Mouse (Mus musculus): ENCODE results near the gene Ptprf. TPM values are rescaled to one million over a fixed set of nuclear protein-coding genes. Genes with fewer than 3 reads are reported as not detected.

Gene Ptprf
- polyA plus RNA-seq, 1 experiment from 2014 or later = 14.3 TPM

DNA sequence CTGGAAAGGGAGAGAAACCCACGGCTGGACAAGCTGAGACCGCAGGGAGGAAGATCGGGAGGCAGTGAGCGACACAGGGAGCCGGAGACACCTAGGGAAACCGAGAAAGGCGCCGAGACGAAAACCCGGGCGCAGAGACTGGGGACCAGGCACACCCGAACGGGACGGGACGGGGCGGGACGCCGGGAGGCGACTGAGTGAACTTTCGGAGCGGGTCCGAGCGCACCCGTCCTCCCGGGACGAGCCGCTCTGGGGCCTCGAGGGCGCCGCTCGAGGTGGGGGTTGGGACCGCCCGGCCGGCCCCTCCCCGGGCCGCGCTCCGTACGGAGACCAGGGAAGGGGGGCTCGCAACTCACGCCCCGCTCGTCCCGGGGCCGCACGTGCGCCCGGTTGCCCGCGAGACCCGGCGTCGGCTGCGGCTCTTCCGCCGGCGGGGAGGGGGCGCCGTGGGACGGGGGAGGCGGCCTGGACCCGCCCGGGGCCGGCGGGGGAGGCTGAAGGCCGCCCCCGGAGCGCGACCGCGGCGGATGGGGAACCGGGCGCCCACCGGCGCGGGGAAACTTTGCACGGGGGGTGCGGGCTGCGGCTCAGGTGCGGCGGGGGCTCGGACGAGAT lies 682 bp downstream of the Ptprf start:
- Histone ChIP-seq H3K4me3 (ENCODE audit: low read depth, low read length) (peak overlapping the region; percentile 60), H3K27me3 (ENCODE audit: control insufficient read depth, insufficient read depth, low read depth, low read length) (peaks cover 42% of the 10 kb centered on the region), H3K9me3 (replicated peaks; ENCODE audit: control insufficient read depth, low read length) (no peaks in the 10 kb centered on the region), H3K36me3 (ENCODE audit: control insufficient read depth, insufficient read depth) (no peaks in the 10 kb centered on the region), H3K4me2 (ENCODE audit: low read depth, low read length) (peak overlapping the region; percentile 40), H3K27ac (ENCODE audit: low read length) (no peak overlapping the region; the same call in 1 of the 2 replicates), H3K9ac (ENCODE audit: low read depth, low read length) (peak overlapping the region; percentile 55), H3K4me1 (ENCODE audit: control insufficient read depth, low read depth, low read length) (no peaks in the 10 kb centered on the region; the same call in 1 of the 2 replicates)
- 1% methylated on average over 63 of the region's 84 CpGs for WGBS (ENCODE audit: insufficient replicate concordance)
- peak; percentile 30 for ATAC-seq (ENCODE audit: low read depth)

DNA sequence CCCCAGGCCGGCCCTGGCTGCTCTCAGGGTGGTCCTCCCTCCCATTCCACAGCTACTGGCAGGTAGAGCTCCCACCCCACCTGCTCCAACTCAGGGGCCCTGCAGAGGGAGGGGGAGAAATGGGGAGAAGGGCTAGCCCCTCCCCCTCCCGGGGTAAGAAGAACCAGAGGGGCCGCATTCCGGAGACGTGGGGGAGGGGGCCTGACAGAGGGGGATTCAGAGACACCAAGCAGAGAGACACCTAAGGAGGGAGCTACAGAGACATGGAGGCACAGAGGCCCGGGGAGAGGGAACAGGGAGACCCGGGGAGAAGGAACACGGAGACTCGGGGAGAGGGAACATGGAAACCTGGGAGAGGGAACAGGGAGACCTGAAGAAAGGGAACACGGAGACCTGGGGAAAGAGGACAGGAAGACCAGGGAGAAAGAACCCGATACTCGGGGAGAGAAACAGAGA lies 1.2 kb downstream of the Ptprf start:
- Histone ChIP-seq H3K9me3 (replicated peaks; ENCODE audit: control insufficient read depth, low read length) (no peaks in the 10 kb centered on the region), H3K9ac (ENCODE audit: low read depth, low read length) (peak overlapping the region; percentile 55), H3K36me3 (ENCODE audit: control insufficient read depth, insufficient read depth) (no peaks in the 10 kb centered on the region), H3K4me2 (ENCODE audit: low read depth, low read length) (peak overlapping the region; percentile 40), H3K27ac (ENCODE audit: low read length) (no peak overlapping the region; the same call in 1 of the 2 replicates), H3K4me1 (ENCODE audit: control insufficient read depth, low read depth, low read length) (no peaks in the 10 kb centered on the region; the same call in 1 of the 2 replicates), H3K4me3 (ENCODE audit: low read depth, low read length) (peak overlapping the region; percentile 60), H3K27me3 (ENCODE audit: control insufficient read depth, insufficient read depth, low read depth, low read length) (peaks cover 42% of the 10 kb centered on the region)
- 13% methylated on average over 12 of the region's 12 CpGs for WGBS (ENCODE audit: insufficient replicate concordance)
- no peak for ATAC-seq (ENCODE audit: low read depth)

DNA sequence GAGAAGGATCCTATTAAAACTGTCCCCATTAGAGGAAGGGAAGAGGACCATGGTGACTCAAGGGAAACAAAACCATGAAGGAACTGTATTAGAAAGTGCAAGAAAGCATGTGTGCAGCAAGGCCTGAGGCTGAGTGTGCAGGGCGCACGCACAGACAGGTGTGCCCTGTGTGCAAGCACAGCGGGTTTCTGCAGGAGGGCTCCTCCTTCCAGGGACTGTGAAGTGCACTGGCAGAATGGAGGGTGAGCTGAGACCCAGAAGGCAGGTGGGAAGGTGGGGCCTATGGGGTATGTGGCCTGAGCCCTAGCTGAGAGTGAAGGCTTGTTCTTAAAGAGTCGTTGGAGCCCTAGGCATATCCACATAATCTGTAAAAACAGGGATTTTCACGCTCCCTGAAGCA lies 1.9 kb downstream of the Ptprf start:
- Histone ChIP-seq H3K36me3 (ENCODE audit: control insufficient read depth, insufficient read depth) (no peaks in the 10 kb centered on the region), H3K27ac (ENCODE audit: low read length) (no peak overlapping the region), H3K9ac (ENCODE audit: low read depth, low read length) (no peak overlapping the region), H3K4me2 (ENCODE audit: low read depth, low read length) (peak overlapping the region; percentile 40), H3K9me3 (replicated peaks; ENCODE audit: control insufficient read depth, low read length) (no peaks in the 10 kb centered on the region), H3K27me3 (ENCODE audit: control insufficient read depth, insufficient read depth, low read depth, low read length) (peaks cover 42% of the 10 kb centered on the region), H3K4me3 (ENCODE audit: low read depth, low read length) (no peak overlapping the region; the same call in 1 of the 2 replicates), H3K4me1 (ENCODE audit: control insufficient read depth, low read depth, low read length) (no peaks in the 10 kb centered on the region; the same call in 1 of the 2 replicates)
- 53% methylated on average over 5 of the region's 5 CpGs for whole genome bisulfite sequencing (ENCODE audit: insufficient replicate concordance)
- ATAC-seq (ENCODE audit: low read depth) = no peak

DNA sequence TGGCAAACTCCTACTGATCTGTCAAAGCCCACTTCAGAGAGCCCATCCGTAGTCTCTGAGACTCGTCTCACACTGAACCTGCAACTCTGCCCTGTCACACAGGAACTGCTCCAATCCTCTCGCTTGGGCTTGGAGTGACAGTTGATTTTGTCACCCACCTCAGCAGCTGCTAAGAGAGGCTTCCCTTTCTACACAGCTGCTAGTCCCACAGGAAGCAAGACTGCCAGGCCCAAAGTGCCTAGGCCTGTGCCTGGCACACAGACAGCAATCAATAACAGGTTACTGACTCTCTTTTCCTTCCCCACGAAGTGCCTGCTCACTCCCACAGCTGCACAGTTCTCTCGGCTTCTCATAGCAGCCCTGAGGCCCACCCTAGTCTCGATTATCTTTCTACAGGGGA lies 2.7 kb downstream of the Ptprf start:
- peaks cover 42% of the 10 kb centered on the region for H3K27me3 ChIP-seq (ENCODE audit: control insufficient read depth, insufficient read depth, low read depth, low read length)
- H3K9me3 ChIP-seq (replicated peaks; ENCODE audit: control insufficient read depth, low read length) = no peaks in the 10 kb centered on the region
- no peak overlapping the region for H3K4me2 ChIP-seq (ENCODE audit: low read depth, low read length)
- H3K9ac ChIP-seq (ENCODE audit: low read depth, low read length) = no peak overlapping the region
- no peak overlapping the region for H3K27ac ChIP-seq (ENCODE audit: low read length)
- 42% methylated on average over 6 of the region's 6 CpGs for WGBS (ENCODE audit: insufficient replicate concordance)
- no peak overlapping the region for H3K4me3 ChIP-seq (ENCODE audit: low read depth, low read length)
- H3K36me3 ChIP-seq (ENCODE audit: control insufficient read depth, insufficient read depth) = no peaks in the 10 kb centered on the region
- no peaks in the 10 kb centered on the region; the same call in 1 of the 2 replicates for H3K4me1 ChIP-seq (ENCODE audit: control insufficient read depth, low read depth, low read length)
- no peak for ATAC-seq (ENCODE audit: low read depth)

DNA sequence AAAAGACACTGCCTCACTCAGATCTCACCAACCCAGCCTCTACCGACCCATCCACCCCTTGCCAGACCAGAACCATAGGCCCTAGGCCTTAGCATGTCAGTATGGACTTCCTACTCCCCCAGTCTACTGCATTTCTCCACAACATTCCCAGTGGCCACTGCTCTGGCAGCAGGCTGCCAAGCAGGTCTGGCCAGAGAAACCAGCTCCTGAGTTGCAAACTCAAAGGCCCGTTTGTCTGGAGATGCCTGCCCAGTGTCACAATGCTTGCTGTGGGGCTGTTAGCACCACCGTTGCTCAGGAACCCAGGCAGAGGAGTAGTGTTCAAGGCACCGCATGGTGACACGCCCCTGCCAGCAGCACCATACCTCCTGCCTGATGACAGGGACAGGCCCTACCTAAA lies 5.0 kb downstream of the Ptprf start:
- Histone ChIP-seq H3K9ac (ENCODE audit: low read depth, low read length) (no peak overlapping the region), H3K9me3 (replicated peaks; ENCODE audit: control insufficient read depth, low read length) (no peaks in the 10 kb centered on the region), H3K36me3 (ENCODE audit: control insufficient read depth, insufficient read depth) (no peaks in the 10 kb centered on the region), H3K27ac (ENCODE audit: low read length) (no peak overlapping the region), H3K27me3 (ENCODE audit: control insufficient read depth, insufficient read depth, low read depth, low read length) (peaks cover 25% of the 10 kb centered on the region), H3K4me2 (ENCODE audit: low read depth, low read length) (no peak overlapping the region), H3K4me1 (ENCODE audit: control insufficient read depth, low read depth, low read length) (no peaks in the 10 kb centered on the region; the same call in 1 of the 2 replicates), H3K4me3 (ENCODE audit: low read depth, low read length) (no peak overlapping the region)
- 66% methylated on average over 5 of the region's 5 CpGs for WGBS (ENCODE audit: insufficient replicate concordance)
- ATAC-seq (ENCODE audit: low read depth) = no peak

DNA sequence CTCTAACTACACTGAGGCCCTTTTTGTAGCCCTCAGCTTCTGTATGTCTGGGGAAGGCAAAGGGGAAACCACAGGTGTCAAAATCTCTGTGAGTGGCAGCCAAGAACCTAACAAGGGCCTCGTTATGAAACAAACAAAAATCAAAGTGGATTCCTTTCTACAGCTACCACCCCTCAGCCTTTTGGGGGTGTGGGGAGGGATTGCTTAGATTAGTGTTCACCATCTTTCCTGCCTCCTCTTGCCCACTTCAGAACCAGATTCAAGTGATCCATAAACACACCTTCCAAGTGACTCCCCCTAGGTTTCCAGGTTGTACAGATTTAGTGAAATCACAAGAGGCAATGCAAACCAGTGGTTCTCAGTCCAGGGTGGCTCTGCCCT lies 9.0 kb downstream of the Ptprf start:
- H3K36me3 ChIP-seq (ENCODE audit: control insufficient read depth, insufficient read depth) = no peaks in the 10 kb centered on the region
- 36% methylated on average over 1 of the region's 1 CpGs for WGBS (ENCODE audit: insufficient replicate concordance)

DNA sequence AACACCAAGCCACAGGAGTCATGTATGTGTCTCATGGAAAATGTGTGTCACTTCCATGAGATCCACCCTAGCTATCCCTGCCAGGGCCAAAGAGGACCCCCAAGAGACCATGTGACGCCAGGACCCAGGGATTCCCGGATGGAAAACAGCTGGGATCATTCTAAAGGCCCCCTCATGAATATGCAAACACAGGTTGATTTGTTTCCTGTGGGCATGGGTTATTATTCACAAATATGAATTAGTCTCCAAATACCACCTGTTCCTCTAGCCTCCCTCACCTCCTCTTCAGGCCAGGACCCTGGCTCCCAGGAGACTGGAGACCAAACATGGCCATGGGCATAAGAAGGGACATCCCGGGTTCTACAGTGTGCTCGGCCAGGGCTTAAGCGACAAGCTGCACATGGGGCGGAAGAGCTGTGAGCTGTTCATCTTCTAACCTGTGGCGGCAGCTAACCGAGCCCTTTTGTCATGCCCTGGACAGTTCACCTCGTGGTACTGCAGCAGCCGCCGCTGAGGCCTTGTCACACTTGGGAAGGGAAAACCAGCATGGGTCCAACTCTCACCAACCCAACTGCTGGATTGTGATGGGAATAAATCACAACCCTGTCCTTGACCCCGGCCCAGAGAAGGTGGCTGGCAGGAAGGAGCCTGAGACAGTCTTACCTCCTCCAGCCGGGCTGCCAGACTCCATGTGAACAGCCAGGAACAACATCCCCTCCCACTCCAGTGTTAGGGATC lies 9.6 kb downstream of the Ptprf start:
- Histone ChIP-seq H3K4me3 (ENCODE audit: low read depth, low read length) (no peak overlapping the region), H3K27ac (ENCODE audit: low read length) (no peak overlapping the region), H3K27me3 (ENCODE audit: control insufficient read depth, insufficient read depth, low read depth, low read length) (no peaks in the 10 kb centered on the region), H3K9me3 (replicated peaks; ENCODE audit: control insufficient read depth, low read length) (no peaks in the 10 kb centered on the region), H3K4me2 (ENCODE audit: low read depth, low read length) (no peak overlapping the region), H3K4me1 (ENCODE audit: control insufficient read depth, low read depth, low read length) (peaks cover 7% of the 10 kb centered on the region), H3K9ac (ENCODE audit: low read depth, low read length) (no peak overlapping the region), H3K36me3 (ENCODE audit: control insufficient read depth, insufficient read depth) (no peaks in the 10 kb centered on the region)
- ATAC-seq (ENCODE audit: low read depth) = no peak
- 67% methylated on average over 13 of the region's 13 CpGs for WGBS (ENCODE audit: insufficient replicate concordance)

More for the DNA sequence above, 9.0 kb downstream of the Ptprf start:
- Histone ChIP-seq H3K4me2 (ENCODE audit: low read depth, low read length) (no peak overlapping the region), H3K27me3 (ENCODE audit: control insufficient read depth, insufficient read depth, low read depth, low read length) (no peaks in the 10 kb centered on the region), H3K4me1 (ENCODE audit: control insufficient read depth, low read depth, low read length) (peaks cover 7% of the 10 kb centered on the region), H3K9me3 (replicated peaks; ENCODE audit: control insufficient read depth, low read length) (no peaks in the 10 kb centered on the region), H3K27ac (ENCODE audit: low read length) (no peak overlapping the region), H3K9ac (ENCODE audit: low read depth, low read length) (no peak overlapping the region), H3K4me3 (ENCODE audit: low read depth, low read length) (no peak overlapping the region)
- no peak for ATAC-seq (ENCODE audit: low read depth)

DNA sequence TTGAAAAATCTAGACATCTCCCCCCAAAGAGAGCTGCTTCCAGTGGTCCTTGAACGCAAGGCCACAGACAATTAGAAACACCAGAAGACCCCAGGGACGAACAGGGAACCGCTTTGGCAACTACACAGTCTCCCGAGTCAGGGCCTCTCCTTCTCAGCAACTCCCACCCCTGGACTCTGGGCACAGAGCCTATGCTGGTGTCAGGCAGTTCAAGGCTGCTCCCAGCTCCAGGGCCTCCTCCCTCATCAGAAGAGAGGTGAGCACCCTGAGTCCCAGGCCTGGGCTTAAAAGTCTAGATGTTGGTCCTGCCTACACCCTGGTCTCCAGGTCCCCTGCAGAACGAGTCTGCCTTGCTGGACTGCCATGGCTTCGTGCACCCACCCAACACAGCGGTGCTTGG lies 10.7 kb downstream of the Ptprf start:
- 61% methylated on average over 7 of the region's 7 CpGs for WGBS (ENCODE audit: insufficient replicate concordance)
- Histone ChIP-seq H3K9me3 (replicated peaks; ENCODE audit: control insufficient read depth, low read length) (no peaks in the 10 kb centered on the region), H3K4me3 (ENCODE audit: low read depth, low read length) (no peak overlapping the region), H3K4me2 (ENCODE audit: low read depth, low read length) (no peak overlapping the region), H3K9ac (ENCODE audit: low read depth, low read length) (no peak overlapping the region), H3K27me3 (ENCODE audit: control insufficient read depth, insufficient read depth, low read depth, low read length) (no peaks in the 10 kb centered on the region), H3K27ac (ENCODE audit: low read length) (no peak overlapping the region), H3K4me1 (ENCODE audit: control insufficient read depth, low read depth, low read length) (peaks cover 11% of the 10 kb centered on the region), H3K36me3 (ENCODE audit: control insufficient read depth, insufficient read depth) (no peaks in the 10 kb centered on the region)
- ATAC-seq (ENCODE audit: low read depth) = no peak
